Mouse (Mus musculus) heart, postnatal 0 days (tissue): ENCODE data around the gene Mrpl51.

Experiments used
- CTCF ChIP-seq: IDR thresholded peaks from 2 replicates; pipeline ENCODE4 v1.5.1; 2016; ENCODE audit warnings: antibody characterized with exemption, control low read depth, low read depth
- EP300 ChIP-seq: IDR thresholded peaks from 2 replicates; pipeline ENCODE4 v1.6.1; 2016; ENCODE audit warnings: antibody characterized with exemption, low read depth

- TF ChIP-seq CTCF (no peak; the same call in 1 of the 2 replicates), EP300 (no peak)
Observed at GRCm38 (mm10) chr6:125210436-125210835, 18.8 kb downstream of the Mrpl51 start.
